Mouse (Mus musculus) ES-Bruce4 (cell line): ENCODE data around the gene 6430531B16Rik. TPM values are rescaled to one million over a fixed set of nuclear protein-coding genes. Genes with fewer than 3 reads are reported as not detected.

Experiments
- H3K27ac ChIP-seq: 2 replicates; pipeline ENCODE4 v1.5.1; 2012; ENCODE audit warnings: low read length, inconsistent platforms; ENCODE audit not compliant: insufficient read depth
- H3K27me3 ChIP-seq: 2 replicates; pipeline ENCODE4 v1.6.1; 2012; ENCODE audit warnings: mild to moderate bottlenecking, low read length, inconsistent platforms; ENCODE audit not compliant: control insufficient read depth, poor library complexity, insufficient read depth, severe bottlenecking
- H3K36me3 ChIP-seq: 2 replicates; pipeline ENCODE4 v1.6.1; 2012; ENCODE audit warnings: inconsistent platforms, mild to moderate bottlenecking, low read length, moderate library complexity; ENCODE audit not compliant: control insufficient read depth, poor library complexity, insufficient read depth, severe bottlenecking
- H3K4me1 ChIP-seq: one replicate; pipeline ENCODE4 v1.8.1; 2011; ENCODE audit warnings: low read length; ENCODE audit not compliant: control insufficient read depth, insufficient read depth
- H3K4me3 ChIP-seq: 2 replicates; pipeline ENCODE4 v1.5.1; 2011; ENCODE audit warnings: low read depth, mild to moderate bottlenecking, low read length
- H3K9ac ChIP-seq: 2 replicates; pipeline ENCODE4 v1.6.1; 2012; ENCODE audit warnings: low read depth, mild to moderate bottlenecking, inconsistent platforms; ENCODE audit not compliant: poor library complexity, severe bottlenecking
- H3K9me3 ChIP-seq: replicated peaks from 2 replicates; pipeline ENCODE4 v1.6.1; 2012; ENCODE audit warnings: mild to moderate bottlenecking, low read length, inconsistent platforms; ENCODE audit not compliant: control insufficient read depth, poor library complexity, insufficient read depth, severe bottlenecking
- CTCF ChIP-seq: IDR thresholded peaks from one replicate; pipeline ENCODE4 v1.8.1; 2011; ENCODE audit warnings: low read depth, low read length
- EP300 ChIP-seq: IDR thresholded peaks from 2 replicates; pipeline ENCODE4 v1.6.1; 2011; ENCODE audit warnings: low read depth, low read length; ENCODE audit not compliant: insufficient read depth
- POLR2A ChIP-seq: IDR thresholded peaks from one replicate; pipeline ENCODE4 v1.8.1; 2011; ENCODE audit warnings: low read length; ENCODE audit not compliant: insufficient read depth
- polyA plus RNA-seq: library from polyadenylated mRNA; stranded (reverse); fragments of >200 nt; gene quantifications from 2 replicates; pipeline ENCODE4 v1.2.4, GENCODE M21; 2011; ENCODE audit warnings: low read depth; ENCODE audit not compliant: missing spikeins, insufficient read depth, insufficient read length

The 6430531B16Rik gene
- polyA plus RNA-seq, 1 experiment, result 3.9 TPM

- Histone ChIP-seq H3K36me3 (no peaks in the 10 kb centered on the region), H3K9ac (no peak overlapping the region), H3K4me3 (no peak overlapping the region), H3K4me1 (peaks cover 2% of the 10 kb centered on the region), H3K27ac (no peak overlapping the region), H3K9me3 (no peaks in the 10 kb centered on the region), H3K27me3 (no peaks in the 10 kb centered on the region)
- no peak for TF ChIP-seq CTCF
- TF ChIP-seq EP300, result no peak
- TF ChIP-seq POLR2A, result no peak
Measured at GRCm38 (mm10) chr7:139968428-139968827, 10.1 kb downstream of the 6430531B16Rik start.

DNA sequence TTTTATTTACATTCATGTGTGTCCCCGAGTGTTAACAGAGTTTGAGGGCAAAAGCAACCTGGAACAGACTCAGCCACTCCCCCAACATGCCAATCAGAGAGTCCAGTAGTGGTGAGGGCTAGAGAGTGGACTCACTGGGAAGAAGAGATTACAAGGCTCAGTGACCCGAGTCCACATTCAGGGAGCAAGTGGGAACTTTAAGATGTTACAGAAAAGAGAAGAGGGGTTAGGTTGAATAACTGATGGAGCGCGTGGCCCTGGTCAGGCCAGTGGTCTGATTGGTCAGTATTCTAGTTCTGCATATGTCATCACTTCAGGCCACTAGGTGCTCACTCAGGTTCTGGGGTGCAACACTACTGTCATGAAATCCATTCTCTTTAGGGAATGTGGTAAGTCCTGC is 11.4 kb downstream of the 6430531B16Rik start:
- no peaks in the 10 kb centered on the region for H3K36me3 ChIP-seq
- TF ChIP-seq POLR2A, result no peak
- no peak for TF ChIP-seq CTCF
- TF ChIP-seq EP300, result no peak
- H3K27me3 ChIP-seq, result no peaks in the 10 kb centered on the region
- peaks cover under 1% of the 10 kb centered on the region for H3K4me1 ChIP-seq
- no peak overlapping the region for H3K9ac ChIP-seq
- no peaks in the 10 kb centered on the region for H3K9me3 ChIP-seq
- no peak overlapping the region for H3K27ac ChIP-seq
- no peak overlapping the region for H3K4me3 ChIP-seq

GRCm38 (mm10) chr7:139963814-139964213 is 14.7 kb downstream of the 6430531B16Rik start:
- H3K9ac ChIP-seq, result no peak overlapping the region
- H3K36me3 ChIP-seq, result no peaks in the 10 kb centered on the region
- no peak for TF ChIP-seq POLR2A
- no peak for TF ChIP-seq EP300
- TF ChIP-seq CTCF, result no peak
- H3K27ac ChIP-seq, result no peak overlapping the region
- H3K4me1 ChIP-seq, result no peaks in the 10 kb centered on the region
- H3K9me3 ChIP-seq, result no peaks in the 10 kb centered on the region
- no peaks in the 10 kb centered on the region for H3K27me3 ChIP-seq
- no peak overlapping the region for H3K4me3 ChIP-seq

DNA sequence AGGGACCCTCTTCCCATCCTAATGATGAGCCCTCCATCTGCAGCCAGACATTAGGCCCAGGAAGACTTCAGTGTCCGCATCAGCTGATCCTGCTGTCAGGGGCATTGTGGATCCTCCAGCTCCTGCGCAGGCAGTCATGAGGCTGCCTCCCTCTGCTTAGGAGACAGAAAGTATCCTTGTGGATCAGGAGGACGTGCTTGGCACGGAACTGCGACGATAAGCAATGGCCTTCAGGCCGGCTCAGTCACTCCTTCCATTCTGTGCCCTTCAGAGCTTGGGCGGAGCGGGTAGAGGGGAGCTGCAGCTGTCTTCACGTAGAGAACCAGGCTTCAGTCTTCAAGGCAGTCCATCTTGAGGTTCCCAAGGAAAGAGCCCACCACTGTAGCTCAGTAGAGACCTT is 17.4 kb downstream of the 6430531B16Rik start:
- Histone ChIP-seq H3K27me3 (no peaks in the 10 kb centered on the region), H3K27ac (no peak overlapping the region), H3K4me1 (no peaks in the 10 kb centered on the region)

GRCm38 (mm10) chr7:139957958-139958357 is 20.6 kb downstream of the 6430531B16Rik start:
- Histone ChIP-seq H3K4me1 (no peaks in the 10 kb centered on the region), H3K27me3 (no peaks in the 10 kb centered on the region), H3K4me3 (no peak overlapping the region), H3K27ac (no peak overlapping the region), H3K36me3 (no peaks in the 10 kb centered on the region; the same call in 1 of the 2 replicates), H3K9ac (no peak overlapping the region), H3K9me3 (no peaks in the 10 kb centered on the region)
- no peak for TF ChIP-seq POLR2A
- TF ChIP-seq EP300, result no peak
- TF ChIP-seq CTCF, result no peak

More for the DNA sequence above, 17.4 kb downstream of the 6430531B16Rik start:
- H3K4me3 ChIP-seq, result no peak overlapping the region
- no peaks in the 10 kb centered on the region for H3K36me3 ChIP-seq
- H3K9me3 ChIP-seq, result no peaks in the 10 kb centered on the region
- no peak overlapping the region for H3K9ac ChIP-seq
- no peak for TF ChIP-seq POLR2A
- TF ChIP-seq CTCF, result no peak
- no peak for TF ChIP-seq EP300

GRCm38 (mm10) chr7:139957437-139957836 is 21.1 kb downstream of the 6430531B16Rik start:
- Histone ChIP-seq H3K4me1 (no peaks in the 10 kb centered on the region), H3K36me3 (no peaks in the 10 kb centered on the region; the same call in 1 of the 2 replicates), H3K4me3 (no peak overlapping the region), H3K27me3 (no peaks in the 10 kb centered on the region), H3K9me3 (no peaks in the 10 kb centered on the region), H3K9ac (no peak overlapping the region), H3K27ac (no peak overlapping the region)
- no peak for TF ChIP-seq CTCF
- no peak for TF ChIP-seq EP300
- TF ChIP-seq POLR2A, result no peak
